Mouse (Mus musculus): ENCODE data around the gene Abcb9. TPM values are rescaled to one million over a fixed set of nuclear protein-coding genes. Genes with fewer than 3 reads are reported as not detected.

The Abcb9 gene
- polyA plus RNA-seq, 1 experiment from 2014 or later, result 1.6 TPM

DNA sequence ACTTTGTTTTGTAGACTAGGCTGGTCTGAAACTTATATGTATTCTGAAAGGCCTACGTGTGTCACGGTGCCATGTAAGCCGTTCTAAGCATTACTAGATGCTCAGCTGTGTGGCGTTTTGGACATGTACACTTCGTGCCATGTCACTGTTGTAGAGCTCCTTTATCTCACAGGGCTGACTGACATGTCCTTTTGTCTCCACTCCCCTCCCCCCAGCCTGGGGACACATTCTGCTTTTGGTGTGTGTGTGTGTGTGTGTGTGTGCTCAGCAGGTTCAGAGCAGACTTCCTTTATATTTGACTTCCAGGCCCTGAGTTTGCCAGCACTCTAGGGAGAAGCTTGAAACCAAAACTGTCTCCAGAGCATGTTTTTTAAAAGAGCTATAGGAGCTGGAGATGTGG, 58.8 kb downstream of the Abcb9 start:
- no peak overlapping the region for H3K27ac ChIP-seq
- WGBS (ENCODE audit: missing documents), result 71% methylated on average over 5 of the region's 5 CpGs
- H3K79me2 ChIP-seq (ENCODE audit: inconsistent target), result peaks cover under 1% of the 10 kb centered on the region; the same call in 1 of the 2 replicates
- no peak overlapping the region for H3K4me3 ChIP-seq (ENCODE audit: inconsistent target)
- no peaks in the 10 kb centered on the region for H3K36me3 ChIP-seq (ENCODE audit: inconsistent target)

DNA sequence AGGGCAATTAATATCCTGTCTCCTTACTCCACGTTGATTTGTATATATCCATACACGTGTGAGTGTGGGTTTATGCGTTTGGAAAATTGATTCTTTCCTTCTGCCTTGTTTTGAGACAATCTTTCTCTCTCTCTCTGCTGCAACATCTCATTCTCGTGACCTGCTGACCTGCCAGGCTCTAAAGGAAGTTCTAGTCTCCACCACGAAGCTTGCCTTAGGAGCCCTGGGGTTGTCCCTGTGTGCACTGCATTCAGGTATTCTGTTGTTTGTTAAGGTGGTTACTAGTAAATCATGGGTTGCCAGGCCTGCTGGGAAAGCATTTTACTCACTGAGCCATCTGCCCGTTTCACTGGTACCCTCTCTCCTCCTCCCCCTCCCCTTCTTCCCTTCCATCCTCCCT, 59.3 kb downstream of the Abcb9 start:
- no peak overlapping the region for H3K27ac ChIP-seq
- no peak overlapping the region for H3K4me3 ChIP-seq (ENCODE audit: inconsistent target)
- H3K79me2 ChIP-seq (ENCODE audit: inconsistent target), result peaks cover 6% of the 10 kb centered on the region
- no peaks in the 10 kb centered on the region for H3K36me3 ChIP-seq (ENCODE audit: inconsistent target)
- WGBS (ENCODE audit: missing documents), result 62% methylated on average over 5 of the region's 6 CpGs

DNA sequence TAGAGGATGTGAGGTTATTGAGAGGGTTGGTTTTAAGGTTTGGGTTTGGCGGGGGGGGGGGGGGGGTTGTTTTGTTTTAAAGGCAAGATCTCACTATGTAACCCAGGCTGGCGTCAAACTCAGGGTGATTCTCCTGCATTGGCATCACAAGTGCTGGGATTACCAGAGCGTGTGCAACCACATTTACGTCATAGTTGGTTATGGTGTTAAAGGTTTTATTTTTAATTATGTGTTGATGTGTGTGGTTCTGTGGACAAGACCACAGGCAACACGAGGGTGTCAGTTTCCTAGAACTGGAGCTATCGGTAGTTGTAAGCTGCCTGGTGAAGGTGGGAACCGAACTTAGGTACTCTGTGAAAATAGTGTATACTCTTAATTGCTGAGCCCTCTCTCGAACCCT, 59.8 kb downstream of the Abcb9 start:
- Histone ChIP-seq H3K4me3 (ENCODE audit: inconsistent target) (no peak overlapping the region), H3K79me2 (ENCODE audit: inconsistent target) (peaks cover 11% of the 10 kb centered on the region), H3K36me3 (ENCODE audit: inconsistent target) (no peaks in the 10 kb centered on the region), H3K27ac (no peak overlapping the region)
- WGBS (ENCODE audit: missing documents), result 70% methylated on average over 7 of the region's 8 CpGs

DNA sequence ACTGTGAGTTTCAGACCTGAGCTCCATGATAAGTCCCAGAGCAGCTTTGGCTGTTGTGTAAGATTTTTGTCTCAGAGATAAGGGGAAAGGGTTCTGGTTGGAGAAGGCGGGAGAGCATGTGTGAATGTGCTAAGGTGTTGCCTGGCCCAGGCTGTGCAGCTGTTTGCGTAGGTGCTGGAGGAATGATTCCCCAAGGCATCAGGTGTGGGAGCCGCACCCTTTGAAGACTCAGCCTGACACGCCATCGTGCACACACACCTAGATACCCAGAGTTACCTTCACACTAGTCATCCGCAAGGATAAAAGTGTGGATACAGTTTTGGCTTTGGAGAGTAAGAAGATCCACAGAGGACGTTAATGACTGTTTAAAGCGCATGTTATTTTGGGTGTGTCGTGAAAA, 60.2 kb downstream of the Abcb9 start:
- no peak overlapping the region for H3K27ac ChIP-seq
- WGBS (ENCODE audit: missing documents), result 78% methylated on average over 8 of the region's 9 CpGs
- H3K79me2 ChIP-seq (ENCODE audit: inconsistent target), result peaks cover 15% of the 10 kb centered on the region
- H3K36me3 ChIP-seq (ENCODE audit: inconsistent target), result no peaks in the 10 kb centered on the region
- no peak overlapping the region for H3K4me3 ChIP-seq (ENCODE audit: inconsistent target)

DNA sequence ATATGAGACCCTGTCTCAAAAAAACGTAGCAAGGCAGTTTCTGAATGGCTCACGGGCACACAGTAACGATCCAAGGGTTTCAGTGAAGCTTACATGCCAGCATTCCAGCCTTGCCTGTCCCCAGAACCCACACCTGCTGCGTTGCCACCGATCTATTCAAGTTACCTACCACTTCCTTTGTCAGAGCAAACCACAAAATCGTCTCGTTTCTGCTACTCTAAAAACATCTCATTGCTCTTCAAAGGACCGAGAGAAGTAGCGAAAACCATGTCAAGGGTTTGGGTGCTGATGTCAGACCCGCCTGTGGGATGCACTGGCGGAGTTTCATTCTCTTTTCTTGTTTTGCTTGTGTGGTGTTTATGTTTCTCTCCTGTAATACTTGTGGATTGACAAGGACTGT, 61.1 kb downstream of the Abcb9 start:
- Histone ChIP-seq H3K27ac (no peak overlapping the region), H3K79me2 (ENCODE audit: inconsistent target) (peaks cover 25% of the 10 kb centered on the region)

DNA sequence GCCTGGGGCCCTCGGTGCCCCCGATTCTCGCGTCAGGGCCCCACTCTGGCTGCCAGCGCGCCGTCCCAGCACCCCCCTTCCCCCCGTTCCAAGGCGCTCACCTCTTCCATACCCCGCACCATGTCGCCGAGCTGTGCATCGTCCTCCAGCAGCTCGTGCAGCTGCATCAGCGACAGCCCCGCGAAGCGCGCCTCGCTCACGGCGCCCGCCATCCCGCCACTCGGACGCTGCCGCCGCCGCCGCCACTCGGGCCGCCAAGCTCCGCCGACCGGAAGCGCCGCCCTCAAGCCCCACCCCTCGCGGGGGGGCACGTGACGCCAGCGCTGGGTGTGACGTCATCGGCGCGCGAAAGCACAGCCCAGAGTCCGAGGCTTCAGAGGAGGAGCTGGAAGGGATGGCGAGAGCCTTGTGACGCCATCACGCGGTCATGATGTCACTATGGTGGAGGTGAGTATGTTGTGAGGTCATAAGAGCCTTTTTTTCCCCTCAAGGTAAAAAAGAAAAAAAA, 63.5 kb downstream of the Abcb9 start, which contains the start of gene Vps37b:
Vps37b (minus strand) TSS at position 270 of the 508 bp plus-strand sequence.
- Histone ChIP-seq H3K27ac (peak within 1 kb of the TSS; percentile 67), H3K79me2 (ENCODE audit: inconsistent target) (peaks cover 49% of the 10 kb centered on the region), H3K36me3 (ENCODE audit: inconsistent target) (no peaks in the 10 kb centered on the region), H3K4me3 (ENCODE audit: inconsistent target) (peak within 1 kb of the TSS; percentile 86)
- 2% methylated on average over 47 of the region's 52 CpGs for WGBS (ENCODE audit: missing documents)

More for the DNA sequence above, 61.1 kb downstream of the Abcb9 start:
- Histone ChIP-seq H3K36me3 (ENCODE audit: inconsistent target) (no peaks in the 10 kb centered on the region), H3K4me3 (ENCODE audit: inconsistent target) (no peak overlapping the region)
- WGBS (ENCODE audit: missing documents), result 59% methylated on average over 10 of the region's 11 CpGs

DNA sequence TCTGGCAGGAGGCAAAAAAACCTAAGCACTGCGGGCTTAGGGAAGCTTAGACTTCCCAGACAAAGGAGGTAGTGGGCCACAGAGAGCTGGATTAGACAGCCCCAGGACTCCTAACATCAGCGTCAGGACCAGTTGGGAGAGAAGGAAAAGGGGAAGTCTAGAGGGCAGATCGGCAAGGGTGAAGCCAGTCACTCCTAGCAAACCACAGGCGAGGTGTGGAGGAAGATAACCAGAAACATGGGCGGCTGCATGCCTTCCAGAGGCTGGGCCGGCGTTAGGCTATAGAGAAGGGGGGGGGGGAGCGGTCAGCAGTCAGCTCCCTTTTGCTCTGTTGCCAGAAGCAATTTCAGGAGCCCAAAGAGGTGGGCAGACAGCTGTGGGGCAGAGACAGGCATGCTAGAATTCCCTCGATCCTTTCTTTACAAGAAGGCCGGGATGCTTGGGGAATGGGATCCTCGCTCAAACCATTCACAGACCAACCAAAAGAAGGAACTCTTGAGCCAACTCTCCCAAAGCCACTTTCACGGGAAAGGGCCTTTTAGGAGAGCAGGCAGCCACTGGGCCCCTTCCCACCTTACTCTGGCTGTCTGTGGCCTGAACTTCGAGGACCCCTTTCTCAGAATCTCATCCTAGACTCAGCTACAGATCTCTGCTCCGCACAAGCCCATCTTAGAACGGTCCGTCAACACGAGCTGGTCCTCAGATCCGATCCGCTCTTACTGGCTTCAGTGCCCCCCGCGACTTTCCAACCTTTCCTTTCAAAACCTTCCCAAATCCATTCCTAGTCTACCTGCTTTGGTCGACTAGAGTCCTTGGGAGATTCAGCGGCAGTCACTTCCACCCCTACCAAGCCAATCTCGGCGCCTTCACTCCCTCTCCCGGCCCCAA, 64.3 kb downstream of the Abcb9 start:
- Histone ChIP-seq H3K27ac (peak overlapping the region; percentile 67), H3K79me2 (ENCODE audit: inconsistent target) (peaks cover 56% of the 10 kb centered on the region), H3K4me3 (ENCODE audit: inconsistent target) (peak overlapping the region; percentile 86), H3K36me3 (ENCODE audit: inconsistent target) (no peaks in the 10 kb centered on the region)
- 1% methylated on average over 26 of the region's 26 CpGs for WGBS (ENCODE audit: missing documents)

DNA sequence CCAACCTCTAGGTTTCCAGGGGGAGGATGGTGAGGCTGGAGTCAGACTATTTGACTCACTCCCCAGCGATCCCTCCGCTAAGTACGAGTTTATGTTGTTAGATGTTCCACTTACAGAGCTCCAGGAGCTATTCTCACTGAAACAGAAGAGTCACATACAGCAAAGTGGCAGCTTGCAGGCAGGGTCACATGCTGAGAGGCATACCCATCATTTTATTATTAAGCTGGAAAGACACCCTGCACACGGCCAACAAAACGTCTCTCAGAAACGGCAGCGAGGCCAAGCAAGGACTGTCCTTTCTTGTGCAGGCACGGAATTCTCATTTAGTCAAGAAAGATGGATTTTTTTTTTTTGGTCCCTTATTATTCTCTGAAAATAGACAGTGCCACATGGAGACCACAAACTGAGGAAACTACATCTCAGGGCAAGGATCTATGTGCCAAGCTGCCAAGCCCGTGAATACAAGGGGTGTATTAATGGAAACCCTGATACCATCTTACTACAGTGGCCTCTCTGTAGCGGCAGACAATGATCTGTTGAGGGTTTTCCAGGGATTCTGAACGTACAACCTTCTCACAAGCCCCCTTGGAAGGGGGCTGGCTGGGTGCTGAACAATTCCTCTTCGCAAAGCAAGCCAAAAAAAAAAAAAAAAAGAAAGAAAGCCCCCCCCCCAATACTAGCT, 65.1 kb downstream of the Abcb9 start:
- 61% methylated on average over 12 of the region's 12 CpGs for WGBS (ENCODE audit: missing documents)
- H3K27ac ChIP-seq, result no peak overlapping the region
- H3K4me3 ChIP-seq (ENCODE audit: inconsistent target), result peak overlapping the region; percentile 86
- no peaks in the 10 kb centered on the region for H3K36me3 ChIP-seq (ENCODE audit: inconsistent target)
- H3K79me2 ChIP-seq (ENCODE audit: inconsistent target), result peaks cover 64% of the 10 kb centered on the region

DNA sequence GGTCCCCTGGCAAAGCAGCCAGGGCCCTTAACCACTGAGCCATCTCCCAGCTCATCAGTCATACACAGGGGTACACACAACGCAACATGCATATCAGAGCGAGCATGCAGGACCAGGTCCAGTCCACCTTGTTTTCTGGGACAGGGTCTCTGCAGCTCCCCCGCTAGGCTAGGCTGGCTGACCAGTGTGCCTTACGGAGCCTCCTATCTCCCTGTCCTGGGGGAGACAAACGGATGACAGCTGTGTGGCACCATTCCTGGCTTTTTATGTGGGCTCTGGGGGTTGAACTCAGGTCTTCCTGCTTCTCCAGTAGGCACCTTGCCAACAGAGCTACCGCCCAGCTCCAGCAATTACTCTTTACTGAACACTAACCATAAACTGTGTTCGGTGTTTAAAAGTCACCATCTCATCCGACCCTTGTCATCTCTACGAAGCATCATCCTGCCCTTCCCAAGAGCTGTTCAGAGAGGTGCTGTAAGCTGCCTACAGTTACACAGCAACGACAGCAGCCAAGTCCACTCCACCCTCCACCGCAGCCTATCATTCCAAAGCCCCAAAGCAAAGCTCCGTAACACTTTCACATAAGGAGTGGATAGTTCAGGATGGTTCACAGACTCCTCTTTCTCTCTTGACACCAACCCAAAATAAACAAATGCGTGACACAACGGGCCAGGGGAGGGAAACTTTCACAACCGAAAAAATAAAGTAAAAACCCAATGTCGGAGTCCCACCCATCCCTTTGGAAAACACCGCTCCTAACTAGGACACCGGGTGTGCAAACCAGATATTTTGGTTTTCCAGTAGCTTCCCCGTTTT, 66.2 kb downstream of the Abcb9 start:
- H3K4me3 ChIP-seq (ENCODE audit: inconsistent target), result no peak overlapping the region
- 89% methylated on average over 18 of the region's 19 CpGs for WGBS (ENCODE audit: missing documents)
- H3K27ac ChIP-seq, result no peak overlapping the region
- no peaks in the 10 kb centered on the region for H3K36me3 ChIP-seq (ENCODE audit: inconsistent target)
- H3K79me2 ChIP-seq (ENCODE audit: inconsistent target), result peaks cover 70% of the 10 kb centered on the region

DNA sequence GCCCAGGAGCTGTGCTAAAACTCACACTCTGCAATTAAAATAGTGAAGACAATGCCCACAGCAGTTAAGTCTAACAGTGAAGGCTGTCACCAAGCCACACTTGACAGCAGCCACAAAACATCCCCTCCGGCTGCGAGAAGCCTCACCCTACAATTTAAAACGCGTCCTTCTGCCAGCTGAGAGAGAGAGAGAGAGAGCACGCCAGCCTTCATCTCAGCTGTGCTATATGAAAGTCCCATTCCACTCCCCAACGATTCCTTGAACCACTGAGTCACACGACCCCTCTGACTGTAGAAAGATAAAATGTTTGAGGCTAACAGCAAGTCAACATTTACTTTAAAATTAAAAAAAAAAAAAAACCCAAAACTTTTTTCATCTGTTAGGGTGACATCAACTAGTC, 66.9 kb downstream of the Abcb9 start:
- Histone ChIP-seq H3K4me3 (ENCODE audit: inconsistent target) (no peak overlapping the region), H3K36me3 (ENCODE audit: inconsistent target) (no peaks in the 10 kb centered on the region), H3K27ac (no peak overlapping the region), H3K79me2 (ENCODE audit: inconsistent target) (peaks cover 78% of the 10 kb centered on the region)
- 63% methylated on average over 7 of the region's 7 CpGs for WGBS (ENCODE audit: missing documents)

DNA sequence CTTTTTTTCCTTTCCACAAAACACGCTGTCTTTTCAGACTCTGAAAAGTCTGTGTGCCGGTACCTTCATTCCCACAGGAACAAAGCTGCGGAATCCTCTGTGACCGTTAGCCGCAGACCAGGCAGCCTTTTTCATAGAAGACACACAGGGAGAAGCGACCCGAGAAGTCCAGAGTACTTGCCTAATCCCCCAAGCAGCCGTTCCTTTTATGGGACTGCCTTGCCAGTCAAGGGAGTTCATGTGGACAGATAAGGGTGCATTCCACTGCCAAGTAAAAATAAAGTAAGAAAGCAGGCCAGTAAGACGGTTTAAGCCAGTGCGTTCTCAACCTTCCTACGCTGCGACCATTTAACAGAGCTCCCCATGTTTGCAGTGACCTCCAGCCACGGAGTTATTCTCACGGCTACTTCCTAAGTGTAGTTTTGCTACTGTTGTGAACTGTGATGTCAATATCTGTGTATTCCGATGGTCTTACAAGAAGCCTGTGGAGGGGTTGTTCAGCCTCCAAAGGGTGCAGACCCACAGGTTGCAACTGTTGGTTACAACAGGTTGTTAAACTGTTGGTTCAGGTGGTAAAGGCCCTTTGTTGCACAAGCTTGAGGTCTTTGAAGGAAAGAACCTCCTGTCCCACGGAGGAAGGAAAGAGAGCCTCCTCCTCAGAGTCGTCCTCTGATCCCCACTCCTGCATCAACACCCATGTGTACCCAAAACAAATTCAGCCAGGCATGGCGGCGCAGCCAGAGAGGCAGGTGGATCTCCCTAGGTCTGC, 67.7 kb downstream of the Abcb9 start:
- Histone ChIP-seq H3K27ac (no peak overlapping the region), H3K36me3 (ENCODE audit: inconsistent target) (no peaks in the 10 kb centered on the region), H3K4me3 (ENCODE audit: inconsistent target) (no peak overlapping the region), H3K79me2 (ENCODE audit: inconsistent target) (peaks cover 86% of the 10 kb centered on the region)
- 80% methylated on average over 19 of the region's 19 CpGs for WGBS (ENCODE audit: missing documents)

DNA sequence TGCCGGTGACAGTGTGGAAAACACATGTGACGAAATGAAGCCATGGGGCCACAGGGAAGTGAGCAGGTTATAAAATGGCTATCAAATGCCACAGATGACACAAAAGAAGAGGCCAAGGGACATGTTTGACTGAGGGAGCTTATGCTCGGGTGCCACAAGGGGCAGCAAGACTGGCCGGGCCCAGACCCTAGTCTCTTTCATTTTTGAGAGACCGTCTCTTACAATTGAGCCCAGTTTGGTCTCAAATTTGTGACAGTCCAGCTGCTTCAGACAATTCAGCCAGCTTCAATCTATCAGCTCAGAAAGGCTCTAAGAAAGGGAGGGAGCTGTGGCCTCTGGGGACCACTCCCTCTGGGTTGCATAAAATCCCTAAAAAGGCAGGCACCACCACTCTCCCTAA, 69.0 kb downstream of the Abcb9 start:
- Histone ChIP-seq H3K36me3 (ENCODE audit: inconsistent target) (no peaks in the 10 kb centered on the region), H3K27ac (0 out of 2 replicates have a peak overlapping the region, but pooled peaks have one; percentile 78), H3K4me3 (ENCODE audit: inconsistent target) (no peak overlapping the region), H3K79me2 (ENCODE audit: inconsistent target) (peaks cover 96% of the 10 kb centered on the region)
- 83% methylated on average over 5 of the region's 5 CpGs for WGBS (ENCODE audit: missing documents)

DNA sequence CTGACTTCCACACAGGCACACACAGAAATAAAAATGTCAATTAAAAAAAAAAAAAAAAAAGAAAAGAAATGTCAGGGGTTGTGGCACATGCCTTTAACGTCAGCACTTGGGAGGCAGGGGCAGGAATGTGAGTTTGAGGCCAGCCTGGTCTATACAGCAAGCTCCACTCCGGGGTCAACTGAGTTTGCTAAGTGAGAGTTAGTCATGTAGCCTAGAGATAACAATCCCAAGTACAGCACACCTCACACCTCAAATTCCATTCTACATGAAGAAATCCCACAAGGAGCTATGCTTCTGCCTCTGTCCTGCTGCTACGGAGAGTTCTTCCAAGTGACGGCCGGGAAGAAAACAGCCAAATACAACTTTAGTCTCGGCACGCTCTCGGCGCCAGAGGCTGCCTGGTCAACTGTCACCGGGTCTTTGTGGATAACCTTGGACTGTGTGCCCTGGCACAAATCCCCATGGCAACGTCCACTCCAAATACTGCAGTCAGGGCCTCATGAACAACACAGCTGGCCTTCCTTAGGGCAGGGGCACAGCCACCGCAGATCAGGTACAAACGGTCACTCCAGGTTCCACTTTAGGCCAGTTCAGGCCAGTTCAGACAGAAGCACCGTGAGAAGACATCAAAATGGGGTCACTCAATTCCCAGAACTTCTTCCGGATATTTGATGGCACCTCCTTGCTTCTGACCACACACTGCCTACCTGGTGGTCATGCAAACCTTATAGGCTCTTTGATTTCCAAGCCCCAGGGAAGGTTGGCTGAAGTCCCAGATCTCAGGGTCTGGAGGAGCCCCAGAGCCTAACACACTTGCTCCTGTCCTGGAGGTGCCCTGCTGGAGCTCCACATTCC, 69.8 kb downstream of the Abcb9 start:
- Histone ChIP-seq H3K4me3 (ENCODE audit: inconsistent target) (no peak overlapping the region), H3K36me3 (ENCODE audit: inconsistent target) (no peaks in the 10 kb centered on the region), H3K79me2 (ENCODE audit: inconsistent target) (peaks cover 96% of the 10 kb centered on the region), H3K27ac (peak overlapping the region; percentile 78)
- WGBS (ENCODE audit: missing documents), result 88% methylated on average over 15 of the region's 15 CpGs

Data from macrophage (primary cell).